Mouse (Mus musculus) embryo, embryonic 10.5 days (tissue): ENCODE measurements around the gene Itsn1.

Experiments
- DNase-seq: peaks from one replicate; pipeline ENCODE4 v3.0.0-alpha.2; 2015; ENCODE audit warnings: low spot score

Gene Itsn1

DNA sequence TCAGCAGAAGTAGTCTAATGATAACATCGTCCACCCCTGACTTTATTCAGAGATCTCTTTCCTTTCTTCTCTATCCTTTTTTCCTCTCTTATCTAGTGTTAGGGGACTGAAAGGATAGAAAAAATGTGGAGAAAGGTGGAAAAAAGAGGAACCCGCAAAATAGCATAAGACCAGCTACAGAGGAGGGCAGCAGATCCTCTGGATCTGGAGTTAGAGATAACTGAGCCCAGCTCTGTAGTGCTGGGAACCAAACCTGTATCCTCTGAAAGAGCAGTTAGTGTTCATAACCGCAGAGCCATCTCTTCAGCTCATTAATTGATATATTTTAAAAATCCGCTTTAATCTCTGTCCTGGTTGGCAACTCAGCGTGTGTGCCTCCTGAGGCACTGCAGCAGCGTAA, 84.5 kb downstream of the Itsn1 start:
- no peak for DNase-seq

GRCm38 (mm10) chr16:91815067-91815466, 86.0 kb downstream of the Itsn1 start:
- no peak for DNase-seq

DNA sequence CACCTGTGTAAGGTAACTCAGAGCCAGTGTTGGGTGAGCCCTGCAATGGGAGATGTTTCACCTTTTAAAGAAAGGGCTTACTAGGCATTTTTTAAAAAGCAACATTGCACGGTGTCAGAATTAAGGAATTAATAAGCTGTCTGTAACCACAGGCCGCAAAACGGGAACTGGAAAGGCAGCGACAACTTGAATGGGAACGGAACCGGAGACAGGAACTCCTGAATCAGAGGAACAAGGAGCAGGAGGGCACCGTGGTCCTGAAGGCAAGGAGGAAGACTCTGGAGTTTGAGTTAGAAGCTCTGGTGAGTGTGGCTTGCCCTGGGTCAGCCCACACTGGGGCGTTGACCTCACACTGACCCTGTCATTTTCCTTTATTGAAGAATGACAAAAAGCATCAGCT, 91.2 kb downstream of the Itsn1 start:
- DNase-seq: no peak

DNA sequence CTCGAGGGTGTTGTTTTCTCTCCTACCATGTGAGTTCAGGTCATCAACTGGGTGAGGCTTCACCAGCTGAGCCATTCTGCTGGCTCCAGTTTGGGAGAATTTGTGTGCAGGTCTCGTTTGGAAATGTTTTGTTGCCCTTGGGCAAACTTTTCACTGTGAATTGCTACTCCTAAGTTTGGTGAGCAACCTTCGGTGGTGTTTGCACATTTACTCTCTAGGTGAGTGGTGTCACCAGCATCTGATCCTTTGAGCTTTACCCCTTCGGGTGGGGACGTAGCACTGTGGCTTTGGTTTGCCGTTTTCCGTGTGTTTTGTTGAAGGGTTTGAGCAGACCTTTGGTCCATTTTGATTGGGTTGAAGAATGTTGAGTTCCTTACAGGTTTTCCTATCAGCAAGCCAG, 93.2 kb downstream of the Itsn1 start:
- no peak for DNase-seq

DNA sequence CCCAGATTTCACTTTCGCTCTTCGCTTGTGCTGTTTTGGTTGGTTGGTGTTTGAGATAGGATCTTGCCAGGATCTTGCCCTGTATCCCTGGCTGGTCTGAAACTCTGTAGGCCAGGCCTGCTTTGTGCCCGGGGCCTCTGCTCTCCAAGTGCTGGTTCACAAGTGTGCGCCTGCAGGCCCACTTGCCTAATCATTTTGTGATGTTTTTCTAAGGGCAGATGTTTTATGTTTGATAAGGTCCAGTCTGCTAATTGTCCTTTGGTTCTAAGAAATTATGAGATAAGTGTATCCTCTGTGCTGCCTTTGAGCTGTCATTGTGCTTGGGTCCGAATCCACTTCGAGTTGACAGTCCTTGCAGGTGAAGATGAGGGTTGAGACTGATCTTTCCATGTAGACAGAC, 93.7 kb downstream of the Itsn1 start:
- no peak for DNase-seq

DNA sequence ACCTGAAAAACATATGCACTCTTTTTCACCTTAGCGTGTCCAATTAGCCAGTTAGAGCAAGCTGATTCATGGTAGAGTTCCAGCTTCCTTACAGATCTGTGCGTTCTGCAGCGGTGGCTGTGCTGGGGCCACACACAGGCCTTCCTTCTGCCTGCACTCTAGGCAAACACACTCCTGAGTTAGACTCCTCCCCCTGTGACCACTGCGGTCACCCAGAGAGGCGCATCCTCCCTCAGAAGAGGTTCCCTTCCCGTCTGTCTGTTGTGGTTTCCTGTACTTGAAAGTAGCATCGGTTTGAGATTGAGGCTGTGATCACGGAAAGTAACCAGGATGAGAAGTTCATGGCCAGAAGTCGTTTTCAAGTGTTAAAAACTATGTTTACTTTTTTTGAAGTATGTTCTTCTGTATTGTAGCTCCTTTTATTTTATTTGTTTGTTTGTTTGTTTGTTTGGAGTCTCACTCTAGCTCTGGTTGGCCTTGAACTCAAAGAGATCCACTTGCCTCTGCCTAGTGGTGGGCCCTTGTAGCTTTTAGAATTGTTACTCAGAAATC, 96.8 kb downstream of the Itsn1 start:
- no peak for DNase-seq

- no peak for DNase-seq
Observed at GRCm38 (mm10) chr16:91826893-91827292, 97.8 kb downstream of the Itsn1 start.

GRCm38 (mm10) chr16:91827456-91827855, 98.4 kb downstream of the Itsn1 start:
- no peak for DNase-seq

GRCm38 (mm10) chr16:91828160-91828559, 99.1 kb downstream of the Itsn1 start:
- DNase-seq: no peak

DNA sequence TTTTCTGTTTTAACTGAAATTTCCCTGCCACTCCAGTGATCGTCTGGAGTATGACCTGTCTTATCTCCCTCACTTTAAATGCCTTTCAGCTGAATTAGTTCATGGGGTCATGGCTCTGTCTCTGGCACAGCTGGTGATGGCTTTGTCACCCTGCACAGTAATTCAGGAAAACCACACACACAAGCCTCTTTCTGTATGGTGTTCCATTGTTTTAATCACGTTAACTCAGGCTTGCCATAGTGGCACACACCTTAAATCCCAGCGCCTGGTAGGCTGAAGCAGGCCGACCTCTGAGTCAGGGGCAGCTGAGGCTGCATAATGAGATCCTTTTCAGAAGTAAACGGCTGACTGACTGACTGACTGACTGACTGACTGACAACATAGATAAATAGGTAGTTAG, 99.5 kb downstream of the Itsn1 start:
- no peak for DNase-seq

- no peak for DNase-seq
Observed at GRCm38 (mm10) chr16:91829121-91829520, 100.0 kb downstream of the Itsn1 start.

DNA sequence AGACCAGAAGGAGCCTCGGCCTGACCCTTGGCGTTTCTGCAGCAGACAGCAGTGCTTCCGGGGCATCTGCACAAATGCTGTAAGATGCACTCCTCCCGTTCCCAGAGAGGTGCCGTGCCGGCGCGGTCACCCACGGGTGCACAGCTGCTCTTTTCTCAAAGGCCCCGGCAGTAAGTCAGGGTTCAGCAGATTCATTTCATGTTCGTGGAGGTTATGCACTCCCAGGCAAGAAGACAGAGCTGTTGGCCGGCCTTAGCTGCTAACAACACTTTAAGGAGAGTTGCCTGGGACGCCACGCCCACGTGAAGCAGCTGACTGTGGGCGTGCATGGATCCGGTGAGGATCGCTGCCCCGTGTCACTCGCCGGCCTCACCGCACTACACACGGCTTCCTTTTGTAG, 101.2 kb downstream of the Itsn1 start:
- no peak for DNase-seq

- no peak for DNase-seq
Observed at GRCm38 (mm10) chr16:91833121-91833520, 104.0 kb downstream of the Itsn1 start.

DNA sequence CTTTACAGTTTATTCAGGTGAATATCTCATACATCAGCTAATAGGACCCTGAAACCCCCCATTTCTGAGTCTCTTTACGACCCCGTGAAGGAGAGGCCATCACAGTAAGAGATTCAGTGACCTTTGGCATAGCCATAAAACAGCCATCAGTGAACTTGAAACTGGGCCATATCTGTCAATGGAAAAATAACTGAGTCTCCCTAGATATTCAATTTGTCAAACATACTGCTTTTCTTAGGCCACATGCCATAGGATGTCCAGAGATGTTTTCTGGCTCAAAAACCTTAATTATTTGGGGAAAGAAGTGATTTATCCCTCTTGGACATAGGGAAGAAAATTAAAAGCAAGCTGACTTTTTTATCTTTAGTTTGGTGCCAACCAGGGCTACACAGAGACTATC, 104.5 kb downstream of the Itsn1 start:
- no peak for DNase-seq

DNA sequence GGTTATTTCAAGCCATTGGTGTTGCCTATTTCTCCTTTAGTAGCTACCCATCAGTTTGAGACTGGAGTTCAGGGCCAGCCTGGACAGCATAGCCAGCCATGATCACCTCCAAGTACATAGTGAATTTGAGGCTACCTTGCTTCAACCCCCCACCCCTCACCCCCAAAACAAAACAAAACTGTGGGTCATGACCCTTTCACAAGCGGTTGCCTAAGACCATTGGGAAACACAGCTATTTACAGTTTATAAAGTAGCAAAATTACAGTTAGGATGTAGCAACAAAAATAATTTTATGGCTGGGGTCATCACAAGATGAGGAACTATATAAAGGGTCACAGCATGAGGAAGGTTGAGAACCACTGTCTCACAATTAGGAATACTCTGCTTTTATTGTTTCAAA, 104.9 kb downstream of the Itsn1 start:
- DNase-seq: no peak

DNA sequence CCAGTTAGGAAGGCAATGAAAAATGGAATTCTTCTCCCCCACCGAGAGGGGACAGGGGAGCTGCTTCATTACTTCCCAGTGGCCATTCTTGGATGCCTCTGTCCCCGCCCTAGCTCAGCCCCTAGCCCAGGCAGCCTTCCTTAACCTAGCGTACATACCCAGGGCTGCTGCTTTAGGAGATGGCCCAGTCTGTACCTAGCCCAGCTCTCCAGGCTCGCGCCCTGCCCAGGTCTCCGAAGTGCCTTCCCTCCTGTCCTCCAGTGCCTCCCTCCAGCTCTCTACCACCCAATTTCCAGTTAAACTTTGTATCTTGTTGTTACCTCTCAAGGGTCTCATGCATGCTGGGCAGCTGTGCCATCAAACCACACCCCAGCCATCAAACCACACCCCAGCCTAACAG, 106.7 kb downstream of the Itsn1 start:
- DNase-seq: no peak

DNA sequence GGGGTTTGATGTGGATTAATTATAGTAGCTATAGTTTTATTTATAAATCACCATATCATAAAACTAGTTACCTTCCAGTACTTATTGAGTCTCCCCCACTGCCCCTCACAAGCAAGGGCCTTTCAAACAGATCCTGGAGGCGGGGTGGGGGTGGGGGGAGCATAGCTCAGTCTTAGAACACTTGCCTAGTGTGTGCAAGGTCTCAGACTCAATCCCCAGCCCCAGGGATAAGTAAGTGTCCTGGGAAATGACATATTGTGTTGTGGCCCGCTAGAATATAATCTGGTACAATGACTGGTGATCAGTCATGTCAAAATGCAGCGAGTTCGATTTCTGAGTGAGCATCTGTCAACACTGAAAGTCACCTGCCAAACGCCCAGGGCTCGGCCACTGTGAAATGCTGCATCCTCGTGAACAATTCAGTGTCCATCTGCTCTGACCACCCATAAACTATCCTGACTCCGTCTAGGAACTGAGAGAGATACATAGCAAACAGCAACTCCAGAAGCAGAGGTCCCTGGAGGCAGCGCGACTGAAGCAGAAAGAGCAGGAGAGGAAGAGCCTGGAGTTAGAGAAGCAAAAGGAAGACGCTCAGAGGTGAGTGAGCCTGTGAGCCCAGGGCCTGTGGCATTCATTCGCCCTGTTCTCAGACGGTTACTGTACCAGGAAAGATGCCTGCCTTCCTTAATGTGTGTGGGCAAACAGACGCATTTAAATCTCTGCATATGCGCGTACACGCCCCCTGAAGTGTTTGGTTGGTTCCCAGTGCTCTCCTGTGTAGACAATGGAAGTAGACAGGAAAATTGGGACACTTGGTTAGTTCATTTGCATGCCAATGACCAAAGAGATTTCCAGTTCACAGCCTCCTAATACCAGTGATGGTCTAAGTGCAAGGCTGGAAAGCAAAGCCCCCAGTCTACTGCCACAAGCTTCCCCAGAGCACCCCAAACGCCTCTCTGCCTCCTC, 107.8 kb downstream of the Itsn1 start:
- peak; percentile 43 for DNase-seq

- DNase-seq: no peak
Observed at GRCm38 (mm10) chr16:91837558-91838041, 108.5 kb downstream of the Itsn1 start.

GRCm38 (mm10) chr16:91838771-91839170, 109.7 kb downstream of the Itsn1 start:
- no peak for DNase-seq

DNA sequence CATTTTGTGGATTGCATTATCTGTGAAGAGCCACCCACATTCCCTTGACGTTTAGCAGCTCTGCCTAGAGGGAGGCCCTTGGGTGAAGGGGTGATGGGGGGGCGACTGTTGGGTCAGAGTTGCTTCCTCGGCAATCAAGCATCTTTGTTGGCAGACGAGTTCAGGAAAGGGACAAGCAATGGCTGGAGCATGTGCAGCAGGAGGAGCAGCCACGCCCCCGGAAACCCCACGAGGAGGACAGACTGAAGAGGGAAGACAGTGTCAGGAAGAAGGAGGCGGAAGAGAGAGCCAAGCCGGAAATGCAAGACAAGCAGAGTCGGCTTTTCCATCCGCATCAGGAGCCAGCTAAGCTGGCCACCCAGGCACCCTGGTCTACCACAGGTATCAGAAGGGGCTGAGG, 110.4 kb downstream of the Itsn1 start:
- DNase-seq: no peak

- no peak for DNase-seq
Observed at GRCm38 (mm10) chr16:91841026-91841630, 112.0 kb downstream of the Itsn1 start.

DNA sequence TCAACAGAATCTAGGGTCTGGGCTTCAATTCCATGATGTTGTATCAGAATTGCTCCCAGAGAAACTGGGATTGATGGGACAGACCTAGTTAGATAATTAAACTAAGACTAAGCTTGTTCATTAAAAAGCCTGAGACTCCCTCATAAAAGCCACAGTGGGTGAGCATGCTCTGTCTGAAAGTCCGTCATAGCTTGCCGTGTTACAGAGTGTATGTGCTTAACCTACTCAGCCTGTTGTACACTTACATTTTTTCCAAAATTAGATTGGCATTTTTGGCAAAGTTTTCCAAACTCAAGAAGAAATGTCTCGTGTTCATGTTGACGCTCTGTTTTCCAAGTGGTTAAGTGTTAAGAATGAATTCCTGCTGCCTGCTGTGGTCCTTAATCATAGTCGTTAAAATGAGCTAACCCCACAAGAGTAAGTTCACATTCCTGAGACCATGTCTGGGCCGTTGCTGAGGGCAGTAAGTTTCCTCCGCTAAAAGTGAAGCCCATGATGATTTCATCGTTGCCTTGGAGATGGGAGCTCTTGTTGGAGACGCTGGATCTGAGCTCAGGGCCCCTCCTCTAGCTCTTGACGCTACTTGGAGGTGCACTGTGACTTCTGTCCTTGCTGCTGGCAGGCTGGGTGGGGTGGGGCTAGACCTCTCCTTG, 117.1 kb downstream of the Itsn1 start:
- DNase-seq: peak; percentile 65
